Mouse (Mus musculus) erythroblast, embryonic 14.5 days (primary cell): Measurements from ENCODE around the gene Ptov1. TPM values are rescaled to one million over a fixed set of nuclear protein-coding genes. Genes with fewer than 3 reads are reported as not detected.

Experiments
- H3K27me3 ChIP-seq: 2 replicates; pipeline ENCODE4 v1.6.1; 2012; ENCODE audit warnings: inconsistent platforms; ENCODE audit not compliant: control insufficient read depth
- H3K36me3 ChIP-seq: 2 replicates; pipeline ENCODE4 v1.6.1; 2012; ENCODE audit warnings: mild to moderate bottlenecking, inconsistent platforms; ENCODE audit not compliant: control insufficient read depth
- H3K4me1 ChIP-seq: 2 replicates; pipeline ENCODE4 v1.6.1; 2012; ENCODE audit warnings: inconsistent platforms; ENCODE audit not compliant: control insufficient read depth
- H3K4me3 ChIP-seq: replicated peaks from 2 replicates; pipeline ENCODE3; 2012; ENCODE audit warnings: moderate library complexity, mild to moderate bottlenecking, inconsistent platforms
- H3K9me3 ChIP-seq: 2 replicates; pipeline ENCODE4 v1.6.1; 2012; ENCODE audit warnings: low read length, inconsistent platforms, mixed read lengths; ENCODE audit not compliant: control insufficient read depth
- GATA1 ChIP-seq: IDR thresholded peaks from 2 replicates; pipeline ENCODE4 v1.6.1; 2012; ENCODE audit warnings: low read length, inconsistent platforms, mixed read lengths
- TAL1 ChIP-seq: IDR thresholded peaks from 3 replicates; pipeline ENCODE4 v1.6.1; 2012; ENCODE audit warnings: low read length, inconsistent platforms, mixed read lengths
- polyA plus RNA-seq: library from polyadenylated mRNA; stranded (reverse); fragments of >175 nt; gene quantifications from 2 replicates; pipeline ENCODE4 v1.2.3, GENCODE M21; 2012

Ptov1 gene
- polyA plus RNA-seq, 1 experiment = 7.3 TPM

GRCm38 (mm10) chr7:44854356-44855031 is 15.1 kb downstream of the Ptov1 start:
- Histone ChIP-seq H3K4me1 (peaks cover 97% of the 10 kb centered on the region), H3K36me3 (peaks cover 40% of the 10 kb centered on the region)

GRCm38 (mm10) chr7:44853596-44854355 is 15.8 kb downstream of the Ptov1 start:
- TF ChIP-seq GATA1 = no peak
- TF ChIP-seq TAL1 = no peak
- Histone ChIP-seq H3K27me3 (no peaks in the 10 kb centered on the region), H3K4me3 (peak overlapping the region; percentile 73), H3K9me3 (no peaks in the 10 kb centered on the region), H3K36me3 (peaks cover 35% of the 10 kb centered on the region), H3K4me1 (peaks cover 95% of the 10 kb centered on the region)

More at GRCm38 (mm10) chr7:44854356-44855031, 15.1 kb downstream of the Ptov1 start:
- H3K4me3 ChIP-seq = peak overlapping the region; percentile 73
- no peak for TF ChIP-seq GATA1
- no peak for TF ChIP-seq TAL1
- no peaks in the 10 kb centered on the region for H3K27me3 ChIP-seq
- H3K9me3 ChIP-seq = no peaks in the 10 kb centered on the region

DNA sequence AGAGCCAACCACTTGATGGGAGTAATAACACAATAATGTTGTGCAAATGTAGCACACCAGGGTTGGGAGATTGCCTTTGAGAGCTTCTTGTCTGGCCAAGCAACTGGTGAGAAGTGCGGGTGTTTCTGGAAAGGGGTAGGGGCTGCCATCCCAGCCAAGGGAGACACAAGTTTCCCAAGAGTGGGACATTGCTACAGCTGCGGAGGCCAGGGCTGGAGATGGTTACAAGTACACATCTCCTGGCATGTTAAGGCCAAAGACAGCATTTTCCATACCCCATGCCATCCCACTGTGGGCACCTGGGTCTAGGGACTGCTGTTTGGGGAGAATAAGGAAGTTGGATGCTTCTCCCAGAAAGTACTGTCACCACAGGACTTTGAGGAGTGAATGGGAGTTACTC is 16.5 kb downstream of the Ptov1 start:
- H3K36me3 ChIP-seq = peaks cover 30% of the 10 kb centered on the region
- H3K4me1 ChIP-seq = peaks cover 93% of the 10 kb centered on the region
- H3K9me3 ChIP-seq = no peaks in the 10 kb centered on the region
- H3K4me3 ChIP-seq = peak overlapping the region; percentile 73
- no peaks in the 10 kb centered on the region for H3K27me3 ChIP-seq
- TF ChIP-seq TAL1 (no peak), GATA1 (no peak)

- H3K4me3 ChIP-seq = peak overlapping the region; percentile 29
- H3K4me1 ChIP-seq = peaks cover 93% of the 10 kb centered on the region
- TF ChIP-seq GATA1 (no peak), TAL1 (no peak)
- no peaks in the 10 kb centered on the region for H3K9me3 ChIP-seq
- no peaks in the 10 kb centered on the region for H3K27me3 ChIP-seq
- H3K36me3 ChIP-seq = peaks cover 33% of the 10 kb centered on the region
Measured at GRCm38 (mm10) chr7:44852259-44853027, 17.1 kb downstream of the Ptov1 start.

GRCm38 (mm10) chr7:44851625-44852234 is 17.9 kb downstream of the Ptov1 start:
- Histone ChIP-seq H3K9me3 (no peaks in the 10 kb centered on the region), H3K4me3 (peak overlapping the region; percentile 76), H3K36me3 (peaks cover 37% of the 10 kb centered on the region), H3K27me3 (no peaks in the 10 kb centered on the region), H3K4me1 (peaks cover 90% of the 10 kb centered on the region)
- TF ChIP-seq GATA1 (no peak), TAL1 (no peak)

GRCm38 (mm10) chr7:44850789-44851624 is 18.6 kb downstream of the Ptov1 start:
- TF ChIP-seq GATA1 (no peak), TAL1 (no peak)
- Histone ChIP-seq H3K4me3 (peak overlapping the region; percentile 76), H3K27me3 (no peaks in the 10 kb centered on the region), H3K4me1 (peaks cover 85% of the 10 kb centered on the region), H3K36me3 (peaks cover 45% of the 10 kb centered on the region), H3K9me3 (no peaks in the 10 kb centered on the region)

GRCm38 (mm10) chr7:44850146-44850545 is 19.4 kb downstream of the Ptov1 start:
- Histone ChIP-seq H3K4me3 (peak overlapping the region; percentile 76), H3K27me3 (no peaks in the 10 kb centered on the region), H3K36me3 (peaks cover 53% of the 10 kb centered on the region), H3K9me3 (no peaks in the 10 kb centered on the region), H3K4me1 (peaks cover 76% of the 10 kb centered on the region)
- no peak for TF ChIP-seq GATA1
- no peak for TF ChIP-seq TAL1

DNA sequence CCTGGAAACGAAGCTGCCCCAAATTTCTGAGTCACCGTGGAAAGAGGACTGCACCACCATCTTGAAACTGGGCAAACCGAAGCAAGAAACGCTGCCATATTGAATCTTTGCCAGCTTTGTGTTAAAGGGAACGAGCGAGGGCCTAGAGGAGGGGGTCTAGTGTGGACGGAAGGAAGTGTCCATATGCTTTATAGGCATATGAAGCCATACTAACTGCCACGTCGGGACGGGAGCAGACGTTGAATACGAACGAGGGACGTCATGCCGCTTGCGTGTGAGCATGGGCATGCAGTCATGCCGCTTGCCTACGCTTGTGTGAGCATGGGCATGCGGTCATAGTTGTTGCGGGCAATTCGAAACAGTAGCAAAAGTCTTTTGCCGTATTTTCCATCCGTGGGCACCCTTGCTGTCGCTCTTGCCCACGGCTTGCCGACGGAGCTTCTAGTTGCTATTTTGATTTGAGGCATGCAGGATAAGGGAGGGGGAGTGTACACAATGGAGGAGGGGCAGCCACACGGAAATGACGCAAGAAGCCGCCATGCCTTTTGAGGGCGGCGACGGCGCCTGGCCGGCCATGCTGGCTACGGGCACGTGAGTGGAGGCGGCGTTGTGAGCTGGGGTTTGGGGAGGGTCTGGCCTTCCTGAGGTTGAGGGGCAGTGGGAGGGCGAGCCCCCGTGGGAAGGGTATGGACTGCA is 20.0 kb downstream of the Ptov1 start:
- Histone ChIP-seq H3K36me3 (peaks cover 59% of the 10 kb centered on the region), H3K9me3 (no peaks in the 10 kb centered on the region), H3K4me3 (peak overlapping the region; percentile 76), H3K4me1 (peaks cover 71% of the 10 kb centered on the region), H3K27me3 (no peaks in the 10 kb centered on the region)
- TF ChIP-seq TAL1 (no peak), GATA1 (no peak)
